Mouse (Mus musculus) heart, embryonic 13.5 days (tissue): ENCODE measurements around the gene Rnf31. TPM values are rescaled to one million over a fixed set of nuclear protein-coding genes. Genes with fewer than 3 reads are reported as not detected.
A peak's percentile ranks its signal among the peaks of the same experiment; 100 is the strongest.

Source experiments
- ATAC-seq: fragments of 200-750 bp; cut with Nextera tagmentation; 2 replicates; pipeline ENCODE4 v1.8.0; 2017; ENCODE audit warnings: moderate TSS enrichment; ENCODE audit not compliant: insufficient number of reproducible peaks, low FRiP score, low TSS enrichment; ENCODE audit errors: extremely low read depth
- H3K27ac ChIP-seq: fragments of 300-500 bp; sonication (generic); replicated peaks from 2 replicates; pipeline ENCODE4 v1.5.1; 2015; ENCODE audit warnings: moderate library complexity, mild to moderate bottlenecking, inconsistent platforms
- H3K27me3 ChIP-seq: fragments of 300-500 bp; sonication (generic); replicated peaks from 2 replicates; pipeline ENCODE4 v1.6.1; 2015; ENCODE audit warnings: mild to moderate bottlenecking, inconsistent platforms
- H3K36me3 ChIP-seq: fragments of 300-500 bp; sonication (generic); 2 replicates; pipeline ENCODE4 v1.6.1; 2015; ENCODE audit warnings: mild to moderate bottlenecking, inconsistent platforms
- H3K4me1 ChIP-seq: fragments of 300-500 bp; sonication (generic); 2 replicates; pipeline ENCODE4 v1.6.1; 2015; ENCODE audit warnings: inconsistent platforms
- H3K4me2 ChIP-seq: fragments of 300-500 bp; sonication (generic); 2 replicates; pipeline ENCODE4 v1.6.1; 2015; ENCODE audit warnings: inconsistent platforms, mild to moderate bottlenecking, moderate library complexity
- H3K4me3 ChIP-seq: fragments of 300-500 bp; sonication (generic); 2 replicates; pipeline ENCODE4 v1.5.1; 2015; ENCODE audit warnings: moderate library complexity, mild to moderate bottlenecking, inconsistent platforms
- H3K9ac ChIP-seq: fragments of 300-500 bp; sonication (generic); 2 replicates; pipeline ENCODE4 v1.6.1; 2015; ENCODE audit warnings: inconsistent platforms, mild to moderate bottlenecking, moderate library complexity
- H3K9me3 ChIP-seq: fragments of 300-500 bp; sonication (generic); 2 replicates; pipeline ENCODE4 v1.6.1; 2016; ENCODE audit warnings: inconsistent platforms
- WGBS: fragments of 180-500 bp; shearing (Covaris S2); methylation state at CpG from one replicate; pipeline ENCODE4 v1.1.7; 2015; ENCODE audit warnings: mixed read lengths; 5-methylcytosine and 5-hydroxymethylcytosine counted together
- polyA plus RNA-seq: library from polyadenylated mRNA; unstranded; fragments of >200 nt; fragmentation: Nextera tagmentation; extraction: Ambion mirVana; gene quantifications from 2 replicates; pipeline ENCODE4 v1.2.1, GENCODE M21; 2015

Gene Rnf31
- polyA plus RNA-seq, 1 experiment from 2014 or later, result 15.2 TPM

DNA sequence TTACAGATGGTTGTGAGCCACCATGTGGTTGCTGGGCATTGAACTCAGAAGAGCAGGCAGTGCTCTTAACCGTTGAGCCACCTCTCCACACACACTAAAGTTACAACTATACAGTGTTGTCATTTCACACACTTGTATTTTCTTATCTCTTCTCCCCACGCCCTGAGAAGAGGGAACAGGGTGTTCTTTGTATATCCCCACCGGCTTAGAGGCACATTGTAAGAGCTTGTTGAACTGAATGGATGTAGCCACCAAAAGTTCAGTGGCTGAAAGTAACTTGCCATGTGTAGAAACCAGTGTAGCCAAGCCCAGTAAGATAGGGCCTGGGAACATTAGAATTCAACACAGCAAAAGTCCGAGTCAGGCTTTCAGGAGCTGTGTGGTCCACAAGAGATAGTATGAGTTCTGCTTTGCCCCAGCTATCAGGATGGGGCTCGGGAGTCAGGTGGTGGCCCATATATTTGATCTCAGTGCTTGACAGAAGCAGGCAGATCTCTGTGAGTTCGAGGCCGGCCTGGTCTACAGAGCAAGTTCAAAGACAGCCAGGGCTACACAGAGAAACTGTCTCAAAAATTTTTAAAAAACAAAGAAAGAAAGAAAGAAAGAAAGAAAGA is 23.2 kb downstream of the Rnf31 start:
- WGBS, result 48% methylated on average over 7 of the region's 7 CpGs
- no peak overlapping the region for H3K27ac ChIP-seq
- no peak overlapping the region for H3K9ac ChIP-seq
- no peak overlapping the region for H3K4me2 ChIP-seq
- no peaks in the 10 kb centered on the region for H3K27me3 ChIP-seq
- H3K4me3 ChIP-seq, result no peak overlapping the region
- peaks cover 10% of the 10 kb centered on the region for H3K36me3 ChIP-seq
- peaks cover 36% of the 10 kb centered on the region for H3K4me1 ChIP-seq
- no peaks in the 10 kb centered on the region for H3K9me3 ChIP-seq
- no peak for ATAC-seq

DNA sequence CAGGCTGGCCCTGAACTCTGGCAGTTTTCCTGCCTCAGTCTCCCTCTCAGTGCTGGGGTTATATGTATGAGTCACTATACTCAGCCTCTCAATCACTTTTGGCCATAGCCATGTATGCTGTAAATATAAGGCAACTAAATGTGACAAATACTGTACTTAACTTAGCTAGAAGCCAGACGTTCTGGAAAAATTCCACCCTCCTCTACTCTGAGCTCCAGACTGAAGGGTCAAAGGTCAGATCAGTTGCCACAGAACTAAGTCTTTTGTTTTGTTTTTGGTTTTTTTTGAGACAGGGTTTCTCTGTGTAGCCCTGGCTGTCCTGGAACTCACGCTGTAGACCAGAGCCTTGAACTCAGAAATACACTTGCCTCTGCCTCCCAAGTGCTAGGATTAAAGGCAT is 24.4 kb downstream of the Rnf31 start:
- H3K4me2 ChIP-seq, result no peak overlapping the region
- WGBS, result 59% methylated on average over 2 of the region's 2 CpGs
- no peaks in the 10 kb centered on the region for H3K27me3 ChIP-seq
- H3K9me3 ChIP-seq, result no peaks in the 10 kb centered on the region
- H3K9ac ChIP-seq, result no peak overlapping the region
- H3K4me1 ChIP-seq, result peaks cover 36% of the 10 kb centered on the region
- H3K27ac ChIP-seq, result no peak overlapping the region
- H3K36me3 ChIP-seq, result no peaks in the 10 kb centered on the region
- H3K4me3 ChIP-seq, result no peak overlapping the region
- no peak for ATAC-seq

DNA sequence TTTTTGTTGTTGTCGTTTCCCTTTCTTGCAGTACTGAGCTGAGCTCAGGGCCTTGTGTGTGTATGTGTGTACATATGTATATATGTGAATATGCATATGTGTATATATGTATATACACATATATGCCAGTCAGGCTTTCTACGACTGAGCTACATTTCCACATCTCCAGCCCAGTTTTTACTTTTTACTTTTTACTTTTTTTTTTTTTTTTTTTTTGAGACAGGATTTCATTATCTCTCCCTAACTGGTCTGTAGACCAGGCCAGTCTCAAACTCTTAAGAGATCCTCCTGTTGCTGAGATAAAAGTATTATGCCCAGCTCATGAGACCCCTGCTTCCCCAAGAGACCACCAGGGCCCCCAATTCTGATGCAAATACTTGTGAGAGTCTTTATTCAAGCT is 25.3 kb downstream of the Rnf31 start:
- no peak for ATAC-seq
- Histone ChIP-seq H3K27me3 (no peaks in the 10 kb centered on the region), H3K9ac (no peak overlapping the region), H3K27ac (peak overlapping the region; percentile 42), H3K4me1 (peaks cover 36% of the 10 kb centered on the region), H3K36me3 (no peaks in the 10 kb centered on the region), H3K9me3 (no peaks in the 10 kb centered on the region), H3K4me3 (no peak overlapping the region), H3K4me2 (no peak overlapping the region)
- WGBS, result 81% methylated on average over 2 of the region's 2 CpGs

DNA sequence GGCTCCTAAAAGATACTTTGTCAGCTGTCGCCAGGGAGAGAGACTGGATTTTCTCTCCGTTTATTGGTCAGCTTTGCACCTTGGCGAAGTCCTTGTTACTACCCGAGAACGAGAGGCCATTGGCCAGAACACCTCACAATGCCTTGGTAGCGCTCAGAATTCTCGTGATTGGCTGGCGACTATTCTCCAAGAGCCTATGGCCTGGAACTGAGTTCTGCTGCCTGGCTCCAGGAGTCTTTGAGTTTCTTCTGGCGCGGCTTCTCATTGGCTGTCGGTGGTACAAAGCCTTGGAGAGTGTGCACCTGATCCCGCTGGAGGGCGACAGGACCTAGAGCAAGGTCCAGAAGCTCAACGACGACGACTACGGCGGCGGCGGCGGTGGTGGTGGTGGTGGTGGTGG is 26.3 kb downstream of the Rnf31 start, which contains the start of gene Rec8:
Rec8 (plus strand) TSS at position 216 of the 400 bp plus-strand sequence.
- ATAC-seq, result peak; percentile 73
- Histone ChIP-seq H3K27ac (peak within 1 kb of the TSS; percentile 42), H3K27me3 (no peaks in the 10 kb centered on the region), H3K4me1 (peaks cover 29% of the 10 kb centered on the region), H3K36me3 (peaks cover 2% of the 10 kb centered on the region; the same call in 1 of the 2 replicates), H3K9ac (peak within 1 kb of the TSS; percentile 73), H3K9me3 (no peaks in the 10 kb centered on the region), H3K4me3 (peak within 1 kb of the TSS; percentile 46), H3K4me2 (peak within 1 kb of the TSS; percentile 66)
- WGBS, result 12% methylated on average over 21 of the region's 21 CpGs

DNA sequence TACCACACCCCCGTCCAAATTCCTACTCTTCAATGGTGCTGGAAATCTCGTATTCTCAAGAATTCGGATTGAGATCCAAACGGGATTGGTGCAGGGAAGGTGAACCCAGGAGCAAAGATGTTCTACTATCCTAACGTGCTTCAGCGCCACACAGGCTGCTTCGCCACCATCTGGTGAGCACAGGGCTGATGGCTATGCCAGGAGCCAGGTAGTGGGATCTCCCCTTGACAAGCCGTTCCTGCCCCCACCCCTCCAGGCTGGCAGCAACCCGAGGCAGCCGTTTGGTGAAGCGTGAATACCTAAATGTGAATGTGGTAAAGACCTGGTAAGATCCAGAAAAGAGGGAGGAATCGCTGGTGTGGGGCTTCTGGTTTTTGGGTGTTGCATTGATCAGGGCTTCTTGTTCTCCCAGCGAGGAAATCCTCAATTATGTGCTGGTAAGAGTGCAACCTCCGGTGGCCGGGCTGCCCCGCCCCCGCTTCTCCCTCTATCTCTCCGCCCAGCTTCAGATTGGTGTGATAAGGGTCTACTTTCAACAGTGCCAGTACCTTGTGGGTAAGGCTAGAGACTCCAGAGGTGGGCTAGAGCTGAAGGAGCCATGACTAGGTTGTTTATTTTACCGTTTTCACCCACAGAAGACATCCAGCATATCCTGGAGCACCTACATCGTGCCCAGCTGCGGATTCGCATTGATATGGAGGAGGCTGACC is 27.1 kb downstream of the Rnf31 start:
- ATAC-seq, result no peak
- peak overlapping the region; percentile 73 for H3K9ac ChIP-seq
- no peaks in the 10 kb centered on the region for H3K27me3 ChIP-seq
- H3K36me3 ChIP-seq, result peaks cover 8% of the 10 kb centered on the region; the same call in 1 of the 2 replicates
- H3K4me2 ChIP-seq, result peak overlapping the region; percentile 66
- no peak overlapping the region for H3K27ac ChIP-seq
- peak overlapping the region; percentile 46 for H3K4me3 ChIP-seq
- 28% methylated on average over 22 of the region's 22 CpGs for WGBS
- no peaks in the 10 kb centered on the region for H3K9me3 ChIP-seq
- peaks cover 20% of the 10 kb centered on the region for H3K4me1 ChIP-seq

DNA sequence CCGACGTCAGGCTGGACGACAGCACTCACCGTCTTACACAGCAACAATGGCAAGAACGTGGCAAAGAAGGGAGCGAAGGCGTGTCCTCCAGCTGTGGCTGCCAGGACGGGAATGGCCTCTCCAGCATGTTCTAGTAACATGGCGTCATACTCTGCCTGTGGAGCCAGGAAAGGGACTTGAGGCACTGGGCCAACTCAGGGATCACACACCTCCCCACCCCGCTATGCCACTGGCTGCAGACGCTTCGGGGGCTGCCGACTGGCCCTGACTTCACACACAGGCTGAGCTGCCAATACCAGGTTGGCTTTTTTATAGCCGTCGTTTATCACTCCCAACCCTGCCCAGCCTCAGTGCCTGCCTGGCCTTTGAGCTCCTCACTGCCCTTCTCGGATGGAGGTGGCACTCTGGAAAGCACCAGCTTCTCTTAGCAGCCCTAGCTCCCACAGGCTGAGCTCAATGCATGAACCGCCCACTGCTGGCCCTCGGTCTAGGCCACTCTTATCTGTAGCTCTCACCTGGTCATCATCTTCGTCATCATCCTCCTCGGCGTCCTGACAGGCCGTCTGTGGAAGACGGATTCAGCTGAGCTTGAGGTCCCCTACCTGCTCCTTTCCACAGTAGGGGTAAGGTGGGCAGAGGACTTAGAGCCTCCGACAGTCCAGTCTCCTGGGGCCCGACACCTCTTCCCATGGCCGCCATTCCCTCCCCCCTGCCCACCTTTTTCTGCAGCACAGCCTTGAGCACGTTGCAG is 36.7 kb downstream of the Rnf31 start:
- peaks cover 6% of the 10 kb centered on the region for H3K4me1 ChIP-seq
- peaks cover 93% of the 10 kb centered on the region for H3K36me3 ChIP-seq
- H3K27me3 ChIP-seq, result no peaks in the 10 kb centered on the region
- WGBS, result 86% methylated on average over 27 of the region's 27 CpGs
- no peak overlapping the region for H3K27ac ChIP-seq
- no peak overlapping the region for H3K9ac ChIP-seq
- H3K4me3 ChIP-seq, result no peak overlapping the region
- H3K9me3 ChIP-seq, result no peaks in the 10 kb centered on the region
- H3K4me2 ChIP-seq, result no peak overlapping the region
- ATAC-seq, result no peak

DNA sequence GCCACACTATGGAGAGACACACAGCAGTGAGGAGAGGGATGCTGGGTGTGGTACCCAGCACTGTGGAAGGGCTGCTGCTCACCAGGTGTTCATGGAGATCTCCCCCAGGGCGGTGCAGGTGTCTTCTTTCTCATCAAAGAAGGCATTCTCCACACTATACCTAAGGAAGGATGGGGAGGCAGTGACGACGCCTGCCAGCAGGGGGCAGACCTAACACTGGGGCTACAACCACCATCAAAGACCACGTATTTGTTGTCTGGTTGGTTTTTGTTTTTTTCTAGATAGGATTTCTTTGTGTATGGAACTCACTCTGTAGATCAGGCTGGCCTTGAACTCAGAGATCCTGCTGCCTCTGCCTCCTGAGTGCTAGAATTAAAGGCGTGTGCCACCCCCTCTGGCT is 37.8 kb downstream of the Rnf31 start:
- H3K9me3 ChIP-seq, result no peaks in the 10 kb centered on the region
- H3K4me1 ChIP-seq, result peaks cover 10% of the 10 kb centered on the region
- H3K4me2 ChIP-seq, result no peak overlapping the region
- no peaks in the 10 kb centered on the region for H3K27me3 ChIP-seq
- H3K9ac ChIP-seq, result no peak overlapping the region
- peaks cover 100% of the 10 kb centered on the region for H3K36me3 ChIP-seq
- no peak overlapping the region for H3K27ac ChIP-seq
- no peak for ATAC-seq
- WGBS, result 47% methylated on average over 5 of the region's 5 CpGs
- H3K4me3 ChIP-seq, result no peak overlapping the region

DNA sequence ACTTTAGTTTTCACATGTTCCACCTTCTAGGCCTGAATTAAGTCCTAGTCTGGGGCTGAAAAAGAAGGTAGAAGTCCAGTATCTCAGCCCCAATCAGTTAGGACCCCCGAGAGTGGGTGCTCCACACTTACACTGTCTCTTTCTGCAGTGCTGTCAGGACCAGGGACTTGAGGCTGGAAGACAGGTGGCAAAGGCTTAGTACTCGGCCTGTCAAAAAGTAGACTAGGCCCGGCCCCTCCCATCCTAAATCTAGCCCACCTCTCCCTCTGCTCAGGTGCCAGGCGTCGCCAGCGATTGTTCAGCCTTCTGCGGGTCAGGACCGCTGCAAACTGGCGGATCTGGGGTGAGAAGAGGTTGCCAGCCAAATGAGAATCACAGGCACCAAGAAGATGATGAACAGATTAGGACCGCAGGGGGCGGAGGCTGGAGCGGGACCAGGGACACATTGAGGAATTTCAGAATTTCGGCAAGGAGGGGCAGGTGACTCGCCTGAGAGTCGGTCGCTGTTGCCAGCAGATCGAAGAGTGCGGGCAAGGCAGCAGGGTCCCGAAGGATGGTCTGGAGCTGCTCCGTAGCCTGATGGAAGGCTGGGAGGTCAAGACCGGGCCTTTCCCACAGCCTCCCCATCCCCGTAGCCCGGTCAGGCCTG is 43.5 kb downstream of the Rnf31 start:
- Histone ChIP-seq H3K27ac (peak overlapping the region; percentile 70), H3K27me3 (no peaks in the 10 kb centered on the region), H3K4me3 (peak overlapping the region; percentile 75), H3K4me1 (peaks cover 19% of the 10 kb centered on the region), H3K9ac (peak overlapping the region; percentile 87), H3K36me3 (peaks cover 85% of the 10 kb centered on the region), H3K9me3 (no peaks in the 10 kb centered on the region), H3K4me2 (peak overlapping the region; percentile 88)
- ATAC-seq, result no peak
- WGBS, result 5% methylated on average over 23 of the region's 23 CpGs

DNA sequence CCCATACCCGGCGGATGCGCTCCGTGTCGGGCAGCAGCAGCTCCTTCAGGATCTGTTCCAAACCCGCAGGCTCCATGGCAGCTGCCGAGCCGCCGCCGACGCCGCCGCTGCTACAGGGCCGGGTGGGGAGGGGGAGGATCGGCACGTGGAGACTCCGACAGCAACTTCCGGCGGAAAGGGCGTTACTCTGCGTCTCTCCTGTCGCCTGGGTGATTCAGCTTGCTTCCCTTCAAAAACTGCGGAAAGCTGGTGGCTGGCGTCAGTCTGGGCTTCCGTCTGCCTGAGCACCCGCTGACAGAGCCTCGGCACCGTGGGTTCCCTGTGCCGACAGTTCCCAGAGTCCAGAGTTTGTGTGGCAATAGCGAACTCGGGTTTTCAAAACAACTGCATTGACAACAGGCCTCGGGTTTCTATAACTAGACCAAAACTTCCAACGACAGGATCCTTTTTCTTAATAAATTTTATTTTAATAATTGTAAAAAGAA is 44.1 kb downstream of the Rnf31 start, which contains the start of gene Ipo4:
Ipo4 (minus strand) TSS at position 435 of the 485 bp plus-strand sequence.
- 0 out of 2 replicates have a peak, but pooled peaks have one; percentile 56 for ATAC-seq
- 1% methylated on average over 33 of the region's 33 CpGs for WGBS
- Histone ChIP-seq H3K4me1 (peaks cover 19% of the 10 kb centered on the region), H3K9me3 (no peaks in the 10 kb centered on the region), H3K4me2 (peak within 1 kb of the TSS; percentile 88), H3K27me3 (no peaks in the 10 kb centered on the region), H3K27ac (peak within 1 kb of the TSS; percentile 70), H3K4me3 (peak within 1 kb of the TSS; percentile 75), H3K9ac (peak within 1 kb of the TSS; percentile 87), H3K36me3 (peaks cover 85% of the 10 kb centered on the region)

DNA sequence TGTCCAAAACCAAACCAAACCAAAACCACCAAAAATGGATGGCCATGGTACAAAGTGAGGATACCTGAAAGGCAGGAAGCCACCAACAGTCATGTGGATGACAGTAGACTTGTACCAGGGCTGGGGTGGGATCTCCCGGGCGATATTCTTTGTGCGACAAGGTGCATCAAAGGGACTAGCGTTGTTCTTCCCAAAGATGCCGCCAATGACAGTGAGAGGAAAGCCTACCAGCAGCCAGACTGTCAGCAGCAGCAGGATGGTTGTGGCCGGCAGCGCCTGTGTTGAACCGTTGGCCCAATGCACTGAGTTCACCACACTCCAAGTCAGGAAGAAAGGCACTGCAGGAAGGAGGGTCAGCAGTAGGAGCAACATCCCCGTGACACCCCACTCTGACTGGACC is 46.3 kb downstream of the Rnf31 start, which contains the start of gene Gm49378:
Gm49378 (minus strand) TSS at position 101 of the 400 bp plus-strand sequence.
- Histone ChIP-seq H3K27ac (no peak within 1 kb of the TSS), H3K36me3 (peaks cover 75% of the 10 kb centered on the region), H3K4me1 (peaks cover 31% of the 10 kb centered on the region), H3K9me3 (no peaks in the 10 kb centered on the region), H3K4me3 (no peak within 1 kb of the TSS), H3K9ac (no peak within 1 kb of the TSS), H3K27me3 (no peaks in the 10 kb centered on the region), H3K4me2 (no peak within 1 kb of the TSS)
- no peak for ATAC-seq
- WGBS, result 92% methylated on average over 9 of the region's 9 CpGs

DNA sequence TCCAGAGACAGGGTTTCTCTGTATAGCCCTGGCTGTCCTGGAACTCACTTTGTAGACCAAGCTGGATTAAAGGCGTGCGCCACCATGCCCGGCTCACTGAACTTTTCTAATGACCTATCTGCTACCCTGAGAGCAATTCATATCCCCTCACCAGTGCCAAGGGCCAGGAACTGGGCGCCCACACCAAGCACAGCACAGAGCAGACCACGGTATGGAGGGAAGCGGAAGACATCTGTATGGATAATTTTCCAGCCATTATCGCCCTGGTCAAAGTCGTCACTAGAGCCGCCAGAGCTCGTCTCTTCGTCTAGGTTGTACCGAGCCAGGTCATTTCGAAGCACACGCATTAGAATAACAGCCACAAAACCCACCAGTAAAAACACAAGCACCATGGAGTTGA is 49.3 kb downstream of the Rnf31 start:
- WGBS, result 94% methylated on average over 14 of the region's 14 CpGs
- Histone ChIP-seq H3K4me1 (peaks cover 37% of the 10 kb centered on the region), H3K4me3 (no peak overlapping the region), H3K9me3 (no peaks in the 10 kb centered on the region), H3K36me3 (peaks cover 60% of the 10 kb centered on the region), H3K27me3 (no peaks in the 10 kb centered on the region), H3K27ac (no peak overlapping the region), H3K4me2 (no peak overlapping the region), H3K9ac (no peak overlapping the region)
- no peak for ATAC-seq
